Mouse (Mus musculus) megakaryocyte-erythroid progenitor cell, adult 5-6 weeks (primary cell): ENCODE measurements around the gene Ereg. TPM values are rescaled to one million over a fixed set of nuclear protein-coding genes. Genes with fewer than 3 reads are reported as not detected.

Experiments
- ATAC-seq: replicated peaks from 2 replicates; pipeline ENCODE4 v1.8.0; 2016; ENCODE audit warnings: mild to moderate bottlenecking, inconsistent platforms; ENCODE audit not compliant: severe bottlenecking, poor library complexity, low FRiP score, low TSS enrichment
- total RNA-seq, 2 experiments: library from RNA; stranded (forward) in 1 of 2; stranded (reverse) in 1 of 2; fragments of 200-1000, 215-1000 nt in 1 of 2; fragments of >200 nt in 1 of 2; fragmentation: Nextera tagmentation in 1 of 2; gene quantifications; 2 replicates each; pipeline ENCODE4 v1.2.3; 2014 to 2017

Ereg gene
- total RNA-seq, 2 experiments from 2014 or later, result not detected

DNA sequence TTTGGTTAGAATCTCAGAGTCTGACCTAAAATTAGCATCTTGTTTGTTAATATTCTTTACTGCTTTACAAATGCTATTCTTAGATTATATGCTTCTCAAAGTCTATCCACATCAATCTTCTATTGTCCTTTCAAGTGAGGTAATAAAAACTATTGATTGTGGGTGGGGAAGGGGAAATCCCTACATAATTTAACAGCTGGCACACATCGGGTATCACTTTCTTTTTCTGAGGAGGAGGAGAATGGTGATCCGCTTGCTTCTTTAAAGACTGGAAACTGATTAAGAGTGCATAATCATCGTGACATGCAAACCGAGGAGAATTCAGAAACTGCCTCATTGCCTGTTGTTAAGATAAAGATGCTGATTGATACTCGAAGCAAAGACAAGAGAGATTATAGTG is 31.8 kb downstream of the Ereg start:
- no peak for ATAC-seq

DNA sequence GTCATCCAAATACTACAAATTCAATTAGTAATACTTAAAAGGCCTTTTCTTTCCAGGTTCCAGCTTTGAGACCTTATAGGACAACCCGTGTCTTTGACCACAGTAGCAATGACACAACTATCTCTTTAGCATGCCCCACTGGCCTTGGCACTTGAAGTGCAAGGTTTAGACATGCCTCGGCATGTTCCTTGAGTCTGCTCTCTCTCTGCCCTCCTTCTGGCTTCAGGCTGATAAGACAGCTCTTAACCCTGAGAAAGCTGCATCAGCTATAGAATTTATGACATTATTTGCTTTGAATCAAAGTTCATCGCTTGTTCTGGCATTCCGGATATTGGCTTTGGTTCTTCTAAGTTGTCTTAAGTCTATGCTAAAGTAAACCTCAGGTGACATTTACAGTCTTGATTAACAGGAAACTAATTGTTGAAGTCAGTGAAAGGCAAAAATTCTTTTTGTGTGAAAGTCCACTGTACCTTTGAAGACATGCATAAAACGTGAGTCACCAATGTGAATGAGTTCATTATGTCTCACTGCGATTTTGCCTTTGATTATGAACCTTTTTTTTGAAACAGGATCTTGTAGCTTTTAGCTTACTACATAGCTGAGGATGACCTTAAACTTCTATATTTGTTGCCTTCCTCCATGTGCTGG is 35.7 kb downstream of the Ereg start:
- ATAC-seq, result no peak

DNA sequence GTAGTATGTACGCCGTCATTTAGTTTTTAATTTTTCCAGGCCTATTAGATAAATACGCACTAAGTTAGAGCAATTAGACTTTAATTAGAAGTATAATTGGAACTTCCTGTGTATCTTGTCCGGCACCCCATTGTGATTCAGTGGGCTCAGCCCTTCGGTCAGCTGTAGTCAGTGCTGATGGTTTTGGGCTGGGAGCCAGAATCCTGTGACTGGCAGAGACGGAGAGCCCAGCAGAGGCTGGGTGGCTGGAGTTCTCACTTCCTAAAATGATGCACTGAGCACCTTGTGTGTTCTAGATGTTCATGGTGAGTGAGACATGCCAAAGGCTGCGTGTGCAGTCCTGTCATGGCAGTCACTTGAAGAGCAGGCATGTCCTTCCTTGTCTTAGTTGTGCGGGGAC is 36.6 kb downstream of the Ereg start:
- no peak for ATAC-seq

DNA sequence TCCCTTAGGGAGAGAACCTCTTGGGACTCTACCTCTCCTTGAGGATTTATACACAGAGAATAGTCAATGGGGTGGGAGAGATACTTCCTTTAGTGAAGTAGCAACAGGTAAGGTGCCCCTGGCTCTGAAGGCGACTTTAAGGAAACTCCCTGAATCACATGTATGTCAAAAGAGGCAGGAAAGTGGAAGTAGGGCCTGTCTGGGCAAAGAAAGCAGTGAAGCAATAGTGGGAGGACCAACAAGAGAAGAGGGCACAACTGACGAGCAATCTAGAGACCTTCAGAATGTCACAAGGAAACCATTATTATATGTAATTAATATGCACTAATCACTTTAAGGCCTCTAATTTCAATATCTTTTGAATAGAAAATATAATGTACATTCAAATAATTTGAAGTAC is 39.5 kb downstream of the Ereg start:
- ATAC-seq, result no peak

DNA sequence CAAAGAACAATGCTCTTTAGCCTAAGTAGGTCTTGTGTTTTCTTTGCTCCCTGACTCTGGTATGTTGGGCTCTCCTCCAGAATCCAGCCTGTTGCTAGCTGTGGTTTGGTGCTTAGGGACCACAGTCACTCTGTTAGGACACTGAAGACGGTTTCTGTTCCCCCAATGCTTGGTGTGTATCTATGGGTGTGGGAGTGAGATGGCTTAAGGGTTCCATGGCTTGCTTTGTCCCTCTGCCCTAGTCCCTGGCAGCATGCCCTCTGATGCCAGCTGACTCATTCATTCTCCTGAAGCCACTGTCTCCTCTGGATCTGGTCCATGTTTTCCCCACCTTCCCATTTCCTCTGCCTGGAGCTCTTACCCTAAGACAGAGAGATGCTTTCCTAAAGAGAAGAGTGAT is 40.2 kb downstream of the Ereg start:
- ATAC-seq, result no peak

DNA sequence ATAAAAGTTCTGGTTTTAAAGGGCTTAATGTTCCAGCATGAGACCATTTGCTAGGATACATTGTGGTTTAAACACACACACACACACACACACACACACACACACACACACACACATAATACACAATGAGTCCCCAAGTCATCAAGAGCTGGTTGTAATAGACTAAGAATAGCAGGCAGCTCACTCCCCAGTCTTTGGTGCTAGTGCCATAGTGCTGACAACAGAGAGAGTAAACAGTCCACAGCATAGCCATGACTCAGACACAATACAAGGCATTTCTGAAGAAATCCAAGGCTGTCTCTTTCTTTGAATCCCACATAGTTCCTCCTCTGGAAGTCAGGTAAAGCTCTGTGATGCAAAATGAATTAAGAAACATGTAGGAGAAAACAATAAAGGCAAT is 44.2 kb downstream of the Ereg start:
- ATAC-seq, result no peak

DNA sequence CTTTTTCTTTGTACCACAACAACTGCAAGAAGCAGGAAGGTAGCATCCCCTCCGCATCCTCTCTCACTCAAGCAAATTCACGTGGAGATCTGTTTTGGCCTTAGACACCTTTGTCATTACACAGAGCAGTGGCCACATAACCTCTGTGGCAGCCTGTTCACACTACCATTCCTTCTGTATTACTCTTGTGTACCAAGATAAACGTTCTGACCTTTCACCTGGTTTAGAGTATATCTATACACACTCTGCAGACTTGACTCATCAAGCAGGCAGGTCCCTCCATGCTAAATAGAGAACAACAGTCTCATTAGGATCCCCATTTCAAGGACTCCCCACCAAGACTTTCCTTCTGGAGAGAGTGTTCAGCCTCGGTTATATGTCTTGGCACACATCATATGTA is 49.0 kb downstream of the Ereg start:
- ATAC-seq, result no peak

DNA sequence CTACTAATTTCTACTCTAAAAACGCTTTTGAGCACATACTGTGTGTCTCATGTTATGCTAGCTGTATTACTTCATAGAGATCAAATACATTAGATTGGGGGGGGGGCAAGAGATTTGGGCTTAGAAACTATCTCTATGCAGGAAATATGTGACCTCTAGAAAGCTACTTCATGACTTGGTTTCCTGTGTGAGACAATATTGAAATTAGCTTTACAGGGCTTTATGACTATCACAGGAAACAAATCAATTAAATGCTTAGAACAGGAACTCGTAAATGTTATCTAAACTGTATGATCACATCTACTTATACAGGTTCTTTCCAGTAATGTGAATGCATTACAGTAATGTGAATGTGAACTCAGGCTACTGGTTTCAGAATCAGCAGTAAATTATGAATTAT is 49.7 kb downstream of the Ereg start:
- ATAC-seq, result no peak

DNA sequence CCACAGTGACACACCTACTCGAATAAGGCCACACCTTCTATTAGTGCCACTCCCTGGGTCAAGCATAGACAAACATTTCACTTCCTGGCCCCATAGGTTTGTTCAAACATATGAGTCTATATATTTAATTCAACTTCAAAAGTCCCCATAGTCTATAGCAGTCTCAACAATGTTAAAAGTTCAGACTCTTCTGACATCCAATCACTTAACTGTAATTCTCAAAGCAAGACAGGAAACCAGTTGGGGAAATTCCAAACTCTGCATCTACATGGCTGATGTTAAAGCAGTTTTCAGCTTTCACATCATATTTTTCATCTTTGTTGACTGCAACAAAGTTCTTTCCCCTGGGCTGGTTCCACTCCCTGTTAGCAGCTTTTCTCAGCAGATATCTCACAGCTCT is 52.2 kb downstream of the Ereg start:
- ATAC-seq, result no peak

DNA sequence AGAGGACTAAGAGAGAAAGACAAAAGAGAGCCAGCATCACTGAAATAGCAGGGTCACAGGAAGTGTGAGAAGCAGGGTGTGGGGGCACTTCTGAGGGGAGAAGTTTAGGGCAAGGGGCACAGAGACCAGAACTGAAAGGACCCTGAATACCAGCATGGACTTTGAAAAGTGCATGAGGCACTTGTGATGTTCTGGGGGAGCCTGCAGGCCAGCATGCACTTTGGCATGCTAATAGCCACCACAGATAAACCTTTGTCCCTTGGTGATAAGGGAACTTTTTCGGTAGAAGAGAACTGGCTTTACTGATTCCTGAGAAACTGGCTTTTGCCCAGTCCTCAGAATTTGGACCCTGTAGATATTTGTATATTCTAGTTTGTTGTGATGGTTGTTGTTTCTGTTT is 60.5 kb downstream of the Ereg start:
- ATAC-seq, result no peak

DNA sequence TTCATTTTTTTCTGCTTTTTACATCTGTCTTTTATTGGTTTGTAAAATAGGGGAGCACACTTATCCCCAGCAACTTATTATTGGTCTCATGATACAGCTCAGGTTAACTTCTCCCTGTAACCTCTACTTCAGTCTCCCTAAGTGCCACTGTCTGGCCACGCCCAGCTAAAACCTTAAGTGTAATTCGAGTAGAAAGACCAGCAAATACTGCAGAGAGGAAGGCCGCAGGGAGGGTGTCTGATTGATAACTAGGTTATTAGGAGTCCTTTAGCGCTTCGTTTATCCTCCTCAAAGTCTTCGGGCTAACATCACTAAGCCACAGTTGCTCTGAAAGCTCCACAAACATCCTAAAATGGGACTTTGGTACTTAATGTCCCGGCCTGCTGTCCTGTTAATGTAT is 64.5 kb downstream of the Ereg start:
- no peak for ATAC-seq

DNA sequence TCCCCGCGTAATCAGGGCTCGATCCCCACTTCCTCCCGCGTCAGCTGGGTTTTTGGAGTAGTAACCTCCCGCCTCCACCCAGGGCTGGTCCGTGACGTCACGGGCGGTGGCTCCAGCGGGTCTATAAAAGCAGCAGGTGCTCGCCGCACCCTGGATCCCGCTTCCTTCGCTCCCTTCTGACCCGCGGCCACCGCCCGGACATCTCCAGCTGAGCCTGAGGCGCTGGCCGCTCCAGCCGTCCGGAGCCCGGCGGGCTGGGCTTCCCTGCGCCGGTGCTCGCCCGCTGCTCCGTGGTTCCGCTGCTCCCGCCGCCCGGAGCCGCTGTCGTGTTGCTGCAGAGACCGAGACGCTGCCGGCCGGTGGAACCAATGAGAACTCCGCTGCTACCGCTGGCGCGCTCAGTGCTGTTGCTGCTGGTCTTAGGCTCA is 65.0 kb downstream of the Ereg start, which contains the start of gene Areg:
Gene Areg (plus strand): TSS at position 154 of the 428 bp plus-strand sequence.
- ATAC-seq, result peak; percentile 65

DNA sequence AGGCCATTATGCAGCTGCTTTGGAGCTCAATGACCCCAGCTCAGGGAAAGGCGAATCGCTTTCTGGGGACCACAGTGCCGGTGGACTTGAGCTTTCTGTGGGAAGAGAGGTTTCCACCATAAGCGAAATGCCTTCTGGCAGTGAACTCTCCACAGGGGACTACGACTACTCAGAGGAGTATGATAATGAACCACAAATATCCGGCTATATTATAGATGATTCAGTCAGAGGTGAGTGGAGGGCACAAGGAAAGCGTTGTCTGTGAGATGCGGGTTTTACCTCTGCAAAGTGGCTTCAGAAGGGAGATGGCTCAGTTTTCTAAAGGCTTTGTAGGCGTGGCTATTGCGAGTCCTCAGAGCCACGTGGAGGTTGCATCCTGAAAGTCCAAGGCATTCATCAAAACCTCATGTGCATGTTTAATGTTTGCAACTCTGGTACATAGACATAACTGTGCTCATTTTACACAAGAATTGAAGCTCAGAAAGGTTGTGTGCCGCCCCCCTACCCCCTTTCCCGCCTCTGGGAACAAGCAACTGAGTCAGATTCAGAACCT is 66.5 kb downstream of the Ereg start:
- no peak for ATAC-seq

Other genes with a start within 250 kb of the Ereg start
- gene Cxcl1, start 183.4 kb upstream of the Ereg start, total RNA-seq (2014; fragmentation: Nextera tagmentation), result not detected in 2 replicates
- gene Cxcl1, start 183.4 kb upstream of the Ereg start, total RNA-seq (2017), result 1.5 TPM in 1 of 2 replicates, not detected in the other
- not detected in 2 replicates for gene Cxcl2, start 170.8 kb upstream of the Ereg start, total RNA-seq (2014; fragmentation: Nextera tagmentation)
- gene Cxcl2, start 170.8 kb upstream of the Ereg start, total RNA-seq (2017), result 5.2 and 9.9 TPM in 2 replicates
- gene Mthfd2l, start 143.5 kb upstream of the Ereg start, total RNA-seq (2014; fragmentation: Nextera tagmentation), result 20.6 and 24.1 TPM in 2 replicates
- 16.1 and 19.1 TPM in 2 replicates for gene Mthfd2l, start 143.5 kb upstream of the Ereg start, total RNA-seq (2017)
- not detected in 2 replicates for gene Epgn, start 47.2 kb upstream of the Ereg start, total RNA-seq (2014; fragmentation: Nextera tagmentation)
- gene Epgn, start 47.2 kb upstream of the Ereg start, total RNA-seq (2017), result not detected in 2 replicates
- gene Areg, start 65.0 kb downstream of the Ereg start, total RNA-seq (2014; fragmentation: Nextera tagmentation), result not detected in 2 replicates
- 3.8 TPM in 1 of 2 replicates, not detected in the other for gene Areg, start 65.0 kb downstream of the Ereg start, total RNA-seq (2017)